Mouse (Mus musculus) layer of hippocampus, postnatal 36 days (tissue): ENCODE data around the gene Smarca2. TPM values are rescaled to one million over a fixed set of nuclear protein-coding genes. Genes with fewer than 3 reads are reported as not detected.
A peak's percentile ranks its signal among the peaks of the same experiment; 100 is the strongest.
"Not testable (repeated sequence)": the region's sequence is repeated elsewhere in the genome, so short reads cannot be mapped to it uniquely, and the experiment has no call there.

Experiments
- DNase-seq, 2 experiments: peaks; one replicate each; pipeline ENCODE4 v3.0.0; 2022
- total RNA-seq, 2 experiments: library from RNA; stranded (reverse); gene quantifications; 2 replicates each; pipeline ENCODE4 v1.2.3; 2021

Gene Smarca2
- total RNA-seq, 2 experiments from 2014 or later: 221 to 231 TPM

- no peak for DNase-seq
Measured at GRCm38 (mm10) chr19:26617287-26617686, 12.4 kb downstream of the Smarca2 start.

DNA sequence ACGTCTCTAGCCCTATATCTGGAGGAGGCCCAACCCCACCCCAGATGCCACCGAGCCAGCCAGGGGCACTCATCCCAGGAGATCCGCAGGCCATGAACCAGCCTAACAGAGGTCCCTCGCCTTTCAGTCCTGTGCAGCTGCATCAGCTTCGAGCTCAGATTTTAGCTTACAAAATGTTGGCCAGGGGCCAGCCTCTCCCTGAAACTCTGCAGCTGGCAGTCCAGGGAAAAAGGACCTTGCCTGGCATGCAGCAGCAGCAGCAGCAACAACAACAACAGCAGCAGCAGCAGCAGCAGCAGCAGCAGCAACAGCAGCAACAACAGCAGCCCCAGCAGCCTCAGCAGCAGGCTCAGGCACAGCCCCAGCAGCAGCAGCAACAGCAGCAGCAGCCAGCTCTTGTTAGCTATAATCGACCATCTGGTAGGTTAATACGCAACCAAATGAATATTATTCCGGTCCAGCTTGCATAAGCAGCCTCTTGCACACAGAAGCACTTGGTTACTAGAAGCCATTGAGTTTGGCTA, 25.9 kb downstream of the Smarca2 start:
- peak in 1 of 2 experiments; percentile 45 for DNase-seq

GRCm38 (mm10) chr19:26632228-26632627, 27.4 kb downstream of the Smarca2 start:
- no peak for DNase-seq

GRCm38 (mm10) chr19:26640556-26640955, 35.7 kb downstream of the Smarca2 start:
- DNase-seq: no peak

DNA sequence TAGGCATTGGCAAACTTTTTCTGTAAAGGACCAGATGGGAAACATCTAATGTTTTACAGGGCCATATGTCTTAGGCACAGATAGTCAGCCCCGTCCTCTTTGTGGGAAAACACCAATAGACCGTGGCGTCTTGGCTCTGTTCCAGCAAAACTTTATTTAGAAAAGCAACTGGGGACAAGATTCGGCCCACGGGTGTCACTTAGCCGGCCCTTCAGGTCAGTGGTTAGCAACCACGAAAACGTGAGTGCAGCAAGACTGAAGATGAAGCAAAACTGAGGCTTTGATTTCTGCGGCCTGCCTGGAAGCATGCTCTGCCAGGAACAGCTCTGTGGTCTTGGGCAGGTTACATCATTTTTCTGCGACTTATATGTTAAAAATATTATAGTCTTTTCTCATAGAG, 36.4 kb downstream of the Smarca2 start:
- no peak for DNase-seq

DNA sequence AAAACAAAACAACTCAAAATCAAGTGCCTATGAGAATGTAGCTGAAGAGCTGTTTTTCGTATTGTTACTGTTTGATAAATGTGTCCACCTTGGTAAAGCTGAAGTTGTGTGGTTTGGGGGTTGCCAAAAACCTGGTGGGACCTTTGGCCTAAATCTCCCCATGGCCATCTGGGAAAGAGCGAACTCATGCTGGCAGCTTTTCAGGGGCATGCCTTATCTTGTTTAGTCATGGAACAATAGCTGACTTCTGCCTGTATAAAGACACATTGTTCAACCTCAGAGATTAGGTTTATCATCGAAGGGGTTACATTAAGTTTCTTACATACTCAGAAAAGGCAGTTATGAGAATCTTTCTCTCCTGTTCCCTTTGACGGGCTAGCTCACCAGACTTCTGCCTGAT, 38.2 kb downstream of the Smarca2 start:
- DNase-seq: no peak

DNA sequence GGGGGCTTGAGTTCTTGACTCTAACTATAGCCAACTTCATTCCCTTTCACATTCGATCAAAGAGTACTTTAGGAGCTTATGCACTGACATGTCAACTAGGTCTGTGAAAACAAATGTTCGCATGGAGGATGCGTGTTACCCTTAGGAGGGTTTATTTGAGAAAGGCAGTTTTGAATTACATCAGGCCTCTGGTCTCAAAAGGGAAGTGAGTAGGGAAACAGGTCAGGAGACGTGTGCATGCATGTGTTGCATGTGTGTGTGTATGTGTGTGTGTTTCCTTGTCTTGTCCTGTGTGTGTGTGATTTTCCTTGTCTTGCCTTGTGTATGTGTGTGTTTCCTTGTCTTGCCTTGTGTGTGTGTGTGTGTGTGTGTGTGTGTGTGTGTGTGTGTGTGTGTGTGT, 39.1 kb downstream of the Smarca2 start:
- DNase-seq: no peak

DNA sequence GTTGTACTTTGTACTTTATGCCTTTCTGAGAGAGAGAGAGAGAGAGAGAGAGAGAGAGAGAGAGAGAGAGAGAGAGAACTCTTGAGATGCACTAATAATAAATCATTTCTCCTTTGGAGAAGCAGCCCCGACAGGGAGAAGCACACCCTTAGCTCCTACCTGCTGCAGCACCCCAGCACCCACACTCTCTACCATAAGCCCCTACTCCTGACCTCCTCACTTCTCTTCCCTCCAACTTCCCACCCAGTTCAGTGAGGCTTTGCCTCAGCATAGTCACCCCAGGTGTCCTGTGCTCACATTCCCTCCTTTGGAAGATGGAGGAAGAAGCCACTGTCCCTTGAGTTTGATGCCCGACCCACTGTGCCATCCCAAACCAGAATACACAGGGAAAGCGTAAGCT, 40.2 kb downstream of the Smarca2 start:
- no peak for DNase-seq

GRCm38 (mm10) chr19:26646128-26646527, 41.3 kb downstream of the Smarca2 start:
- no peak for DNase-seq

- no peak for DNase-seq
Measured at GRCm38 (mm10) chr19:26650585-26651273, 45.9 kb downstream of the Smarca2 start.

GRCm38 (mm10) chr19:26658324-26658723, 53.5 kb downstream of the Smarca2 start:
- DNase-seq: no peak

DNA sequence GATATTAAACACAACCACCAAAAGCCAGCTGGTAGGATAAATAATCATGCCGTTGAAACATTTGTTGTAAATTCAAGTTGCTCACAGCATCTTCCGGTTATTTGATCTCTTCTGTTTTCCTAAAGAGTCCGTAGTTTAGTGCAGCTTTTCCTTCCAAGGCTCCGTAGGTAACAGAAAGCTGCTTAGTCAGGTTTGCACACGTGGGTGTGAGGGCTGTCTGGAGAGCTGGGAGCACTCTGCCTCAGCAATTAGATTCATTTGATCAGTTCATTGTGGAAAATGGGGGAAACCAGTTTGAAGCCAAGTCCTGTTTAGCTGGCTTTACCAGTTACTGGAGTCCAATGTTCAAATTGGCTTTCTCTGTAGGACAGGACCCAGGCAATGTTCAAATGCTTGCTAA, 55.1 kb downstream of the Smarca2 start:
- DNase-seq: no peak

- DNase-seq: no peak
Measured at GRCm38 (mm10) chr19:26661198-26661597, 56.3 kb downstream of the Smarca2 start.

GRCm38 (mm10) chr19:26666303-26666702, 61.5 kb downstream of the Smarca2 start:
- no peak for DNase-seq

DNA sequence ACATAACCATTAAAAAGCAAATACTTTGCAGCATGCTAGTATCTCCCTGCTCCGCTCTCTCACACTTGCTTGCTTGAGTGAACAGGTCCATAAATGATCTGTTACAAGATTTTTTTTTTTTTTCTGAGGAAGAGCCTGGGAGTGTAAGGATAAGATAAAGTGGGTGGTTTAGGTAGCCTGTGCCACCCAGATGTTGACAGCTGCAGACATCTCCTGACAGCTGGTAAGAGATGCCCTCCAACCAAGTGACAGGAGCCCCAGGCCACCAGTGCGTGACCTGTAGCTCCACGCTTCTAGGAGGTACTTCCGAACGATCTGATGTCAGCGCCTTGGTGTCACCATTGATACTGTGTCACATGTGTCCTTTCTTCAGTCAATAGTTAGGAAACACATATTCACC, 65.2 kb downstream of the Smarca2 start:
- DNase-seq: no peak

DNA sequence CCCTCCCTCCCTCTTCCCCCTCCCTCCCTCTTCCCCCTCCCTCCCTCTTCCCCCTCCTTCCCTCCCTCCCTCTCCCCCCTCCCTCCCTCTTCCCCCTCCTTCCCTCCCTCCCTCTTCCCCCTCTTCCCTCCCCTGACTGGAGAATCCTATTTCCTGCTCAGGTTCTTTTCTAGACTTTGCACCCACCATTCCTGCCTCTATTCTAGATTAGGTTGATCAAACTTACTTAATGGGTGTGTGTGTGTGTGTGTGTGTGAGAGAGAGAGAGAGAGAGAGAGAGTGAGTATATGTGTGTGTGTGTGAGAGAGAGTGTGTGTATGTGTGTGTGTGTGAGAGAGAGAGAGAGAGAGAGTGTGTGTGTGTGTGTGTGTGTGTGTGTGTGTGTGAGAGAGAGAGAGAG, 66.6 kb downstream of the Smarca2 start:
- DNase-seq: not testable (repeated sequence)

DNA sequence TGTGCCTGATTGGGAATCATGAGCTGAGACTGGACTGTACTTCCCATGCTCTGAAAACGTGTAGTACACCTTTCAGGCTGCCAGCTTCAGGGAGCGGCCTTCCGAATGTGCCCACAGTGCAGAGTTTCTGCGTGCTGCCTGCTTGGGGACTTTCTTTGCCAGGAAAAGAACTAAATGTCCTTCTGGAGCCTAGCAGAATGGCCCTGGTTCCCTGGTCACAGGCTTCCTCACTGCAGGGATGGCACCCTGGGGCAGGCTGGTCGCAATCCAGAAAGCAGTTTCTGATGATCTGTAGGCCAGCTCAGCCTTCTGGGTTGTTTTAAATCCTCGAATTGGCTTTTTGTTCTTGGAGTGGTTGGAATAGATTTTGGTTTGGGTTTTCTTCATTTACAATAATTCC, 71.1 kb downstream of the Smarca2 start:
- DNase-seq: no peak

GRCm38 (mm10) chr19:26678543-26678942, 73.7 kb downstream of the Smarca2 start:
- no peak for DNase-seq

- no peak for DNase-seq
Measured at GRCm38 (mm10) chr19:26679674-26680073, 74.8 kb downstream of the Smarca2 start.

- no peak for DNase-seq
Measured at GRCm38 (mm10) chr19:26681549-26681948, 76.7 kb downstream of the Smarca2 start.

DNA sequence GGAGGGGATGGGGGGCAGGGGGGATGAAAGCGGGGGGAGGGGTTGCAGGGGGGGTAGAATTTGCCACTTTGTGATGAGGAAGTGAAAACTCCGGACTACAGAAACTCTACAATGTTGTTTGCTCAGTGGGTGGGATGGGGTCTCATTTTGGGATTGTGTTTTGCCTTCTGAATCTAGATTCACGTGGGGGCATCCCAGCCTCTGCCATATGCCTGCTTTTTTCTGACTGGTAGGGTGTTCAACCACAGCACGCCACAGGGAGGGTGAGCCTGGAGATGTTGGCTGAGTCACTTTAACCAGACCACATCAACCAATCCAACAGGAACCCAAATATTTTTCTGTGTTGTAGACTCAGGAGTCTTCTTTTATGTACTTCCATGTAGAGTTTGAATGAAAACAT, 77.3 kb downstream of the Smarca2 start:
- no peak for DNase-seq

DNA sequence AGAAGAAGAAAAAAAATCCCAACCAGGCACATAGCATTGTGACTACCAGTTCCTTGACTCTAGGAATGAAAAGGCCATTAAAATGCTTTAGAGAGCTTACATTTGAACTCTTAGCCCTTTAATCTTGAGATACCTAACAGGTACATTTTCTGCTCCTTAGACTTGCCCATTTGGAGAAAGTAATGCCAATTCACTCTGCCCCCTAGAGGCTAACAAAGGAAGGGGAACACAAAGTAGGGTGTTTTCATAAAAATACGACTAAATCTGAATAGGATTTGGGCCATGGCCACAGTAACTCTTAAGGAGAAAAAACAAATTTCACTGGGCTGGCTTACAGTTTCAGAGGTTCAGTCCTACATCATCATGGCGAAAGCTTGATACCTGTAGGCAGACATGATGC, 77.9 kb downstream of the Smarca2 start:
- DNase-seq: no peak

DNA sequence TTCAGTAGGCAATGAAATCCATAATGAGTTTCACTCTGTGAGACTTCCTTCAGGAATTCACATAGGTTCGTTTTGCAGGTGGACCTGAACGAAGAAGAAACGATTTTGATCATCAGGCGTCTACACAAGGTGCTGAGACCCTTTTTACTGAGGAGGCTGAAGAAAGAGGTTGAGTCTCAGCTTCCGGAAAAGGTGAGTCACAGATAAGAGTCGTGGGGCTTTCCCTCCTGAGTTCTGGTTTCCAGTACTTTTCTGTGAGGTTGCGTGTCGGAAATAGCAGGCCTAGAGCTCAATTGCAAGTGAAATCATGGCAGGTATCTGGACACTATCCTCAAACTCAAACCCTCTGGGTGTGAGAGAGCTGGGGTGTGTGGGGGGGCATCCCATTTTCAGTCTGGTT, 78.9 kb downstream of the Smarca2 start:
- no peak for DNase-seq

- no peak for DNase-seq
Measured at GRCm38 (mm10) chr19:26690516-26690915, 85.7 kb downstream of the Smarca2 start.

GRCm38 (mm10) chr19:26697107-26697506, 92.3 kb downstream of the Smarca2 start:
- no peak for DNase-seq
